Mouse (Mus musculus) heart, embryonic 14.5 days (tissue): ENCODE measurements around the gene Sptbn4. TPM values are rescaled to one million over a fixed set of nuclear protein-coding genes. Genes with fewer than 3 reads are reported as not detected.

Source experiments
- ATAC-seq: fragments of 200-750 bp; cut with Nextera tagmentation; 2 replicates; pipeline ENCODE4 v1.8.0; 2017; ENCODE audit warnings: low read depth, moderate TSS enrichment; ENCODE audit not compliant: insufficient number of reproducible peaks, insufficient read depth, low FRiP score
- H3K27ac ChIP-seq, 2 experiments: fragments of 200-500 bp in 1 of 2; fragments of 300-500 bp in 1 of 2; sonication (generic) in 1 of 2; replicated peaks in 1 of 2; 2 replicates each; pipeline ENCODE4 v1.5.1; 2012 to 2014; ENCODE audit warnings: low read depth in 2 of 2, low read length in 2 of 2, control low read depth in 1 of 2, mild to moderate bottlenecking in 1 of 2, mixed read lengths in 1 of 2; ENCODE audit not compliant: control insufficient read depth in 1 of 2, insufficient read depth in 1 of 2
- H3K27me3 ChIP-seq: fragments of 300-500 bp; sonication (generic); 2 replicates; pipeline ENCODE4 v1.6.1; 2014; ENCODE audit warnings: mild to moderate bottlenecking, low read length, control low read depth; ENCODE audit not compliant: control insufficient read depth, insufficient read depth
- H3K36me3 ChIP-seq: fragments of 300-500 bp; sonication (generic); 2 replicates; pipeline ENCODE4 v1.6.1; 2014; ENCODE audit warnings: mild to moderate bottlenecking, control low read depth, low read length, mixed read lengths; ENCODE audit not compliant: control insufficient read depth, insufficient read depth
- H3K4me1 ChIP-seq, 2 experiments: fragments of 200-500 bp in 1 of 2; fragments of 300-500 bp in 1 of 2; sonication (generic) in 1 of 2; 2 replicates each; pipeline ENCODE4 v1.6.1; 2012 to 2014; ENCODE audit warnings: low read length in 2 of 2, control low read depth in 1 of 2, mixed read lengths in 1 of 2; ENCODE audit not compliant: control insufficient read depth in 2 of 2, insufficient read depth in 2 of 2
- H3K4me2 ChIP-seq: fragments of 300-500 bp; sonication (generic); 2 replicates; pipeline ENCODE4 v1.6.1; 2014; ENCODE audit warnings: mild to moderate bottlenecking, low read length
- H3K4me3 ChIP-seq, 2 experiments: fragments of 200-500 bp in 1 of 2; fragments of 300-500 bp in 1 of 2; sonication (generic) in 1 of 2; 2 replicates each; pipeline ENCODE4 v1.5.1; 2012 to 2014; ENCODE audit warnings: low read length in 2 of 2, mild to moderate bottlenecking in 2 of 2, control low read depth in 1 of 2, low read depth in 1 of 2, moderate library complexity in 1 of 2; ENCODE audit not compliant: control insufficient read depth in 1 of 2, insufficient read depth in 1 of 2
- H3K9ac ChIP-seq: fragments of 300-500 bp; sonication (generic); 2 replicates; pipeline ENCODE4 v1.6.1; 2014; ENCODE audit warnings: mild to moderate bottlenecking, low read length
- H3K9me3 ChIP-seq: fragments of 300-500 bp; sonication (generic); 2 replicates; pipeline ENCODE4 v1.6.1; 2016; ENCODE audit warnings: low read length, control low read depth; ENCODE audit not compliant: control insufficient read depth
- WGBS: fragments of 180-500 bp; shearing (Covaris S2); extraction: QIAGEN DNeasy Blood & Tissue Kit; methylation state at CpG from one replicate; pipeline ENCODE4 v1.1.7; 2014; 5-methylcytosine and 5-hydroxymethylcytosine counted together
- polyA plus RNA-seq: library from polyadenylated mRNA; unstranded; fragments of >200 nt; fragmentation: Nextera tagmentation; extraction: Ambion mirVana; gene quantifications from 2 replicates; pipeline ENCODE4 v1.2.1, GENCODE M21; 2014

The Sptbn4 gene
- polyA plus RNA-seq, 1 experiment from 2014 or later, result 0.15 TPM

- H3K4me1 ChIP-seq, result peaks cover 6 to 27% of the 10 kb centered on the region in 2 experiments; a peak in 3 of 4 replicates
- H3K36me3 ChIP-seq, result peaks cover 7% of the 10 kb centered on the region; the same call in 1 of the 2 replicates
- ATAC-seq, result no peak
- peaks cover 48% of the 10 kb centered on the region for H3K27me3 ChIP-seq
- H3K4me3 ChIP-seq, result no peak overlapping the region
- H3K9me3 ChIP-seq, result no peaks in the 10 kb centered on the region
- 79% methylated on average over 4 of the region's 4 CpGs for WGBS
- no peak overlapping the region for H3K27ac ChIP-seq
- H3K9ac ChIP-seq, result no peak overlapping the region
- H3K4me2 ChIP-seq, result no peak overlapping the region
Measured at GRCm38 (mm10) chr7:27339114-27339513, 108.4 kb downstream of the Sptbn4 start.

- Histone ChIP-seq H3K4me2 (peak within 1 kb of the TSS; percentile 66), H3K27me3 (peaks cover 65% of the 10 kb centered on the region), H3K9me3 (no peaks in the 10 kb centered on the region), H3K9ac (peak within 1 kb of the TSS; percentile 61), H3K36me3 (peaks cover 6% of the 10 kb centered on the region; the same call in 1 of the 2 replicates), H3K4me3 (peak within 1 kb of the TSS; percentile 37 to 41), H3K4me1 (peaks cover 7 to 35% of the 10 kb centered on the region in 2 experiments; a peak in 3 of 4 replicates), H3K27ac (no peak within 1 kb of the TSS)
- no peak for ATAC-seq
- WGBS, result 1% methylated on average over 36 of the region's 36 CpGs
Measured at GRCm38 (mm10) chr7:27337175-27337853, 110.2 kb downstream of the Sptbn4 start, which contains the start of gene Ltbp4. Gene Ltbp4, minus strand, starts transcription at chr7:27337692.

- Histone ChIP-seq H3K9ac (peak overlapping the region; percentile 47; the same call in 1 of the 2 replicates), H3K4me3 (peak overlapping the region; percentile 37 to 41), H3K36me3 (no peaks in the 10 kb centered on the region), H3K27ac (no peak overlapping the region), H3K4me2 (peak overlapping the region; percentile 66), H3K9me3 (no peaks in the 10 kb centered on the region), H3K27me3 (peaks cover 75% of the 10 kb centered on the region), H3K4me1 (peaks cover 9 to 41% of the 10 kb centered on the region in 2 experiments; a peak in 3 of 4 replicates)
- ATAC-seq, result peak; percentile 63
- WGBS, result under 1% methylated on average over 47 of the region's 47 CpGs
Measured at GRCm38 (mm10) chr7:27335928-27336823, 111.3 kb downstream of the Sptbn4 start.

- Histone ChIP-seq H3K4me1 (peaks cover 12 to 51% of the 10 kb centered on the region in 2 experiments; a peak in 3 of 4 replicates), H3K27ac (peak overlapping the region; percentile 19 to 82)
Measured at GRCm38 (mm10) chr7:27335011-27335720, 112.3 kb downstream of the Sptbn4 start.

GRCm38 (mm10) chr7:27334405-27334911 lies 113.0 kb downstream of the Sptbn4 start:
- Histone ChIP-seq H3K36me3 (no peaks in the 10 kb centered on the region), H3K4me3 (peak overlapping the region; percentile 16 to 62), H3K4me1 (peaks cover 14 to 58% of the 10 kb centered on the region in 2 experiments; a peak in 3 of 4 replicates), H3K9me3 (no peaks in the 10 kb centered on the region), H3K27ac (peak overlapping the region; percentile 60 to 82), H3K9ac (peak overlapping the region; percentile 9; the same call in 1 of the 2 replicates), H3K27me3 (peaks cover 89% of the 10 kb centered on the region), H3K4me2 (peak overlapping the region; percentile 86)
- WGBS, result 3% methylated on average over 32 of the region's 32 CpGs
- ATAC-seq, result peak; percentile 29; the same call in 1 of the 2 replicates

More at GRCm38 (mm10) chr7:27335011-27335720, 112.3 kb downstream of the Sptbn4 start:
- no peaks in the 10 kb centered on the region for H3K36me3 ChIP-seq
- peak overlapping the region; percentile 86 for H3K4me2 ChIP-seq
- H3K27me3 ChIP-seq, result peaks cover 84% of the 10 kb centered on the region
- no peak overlapping the region; the same call in 1 of the 2 replicates for H3K9ac ChIP-seq
- H3K4me3 ChIP-seq, result no peak overlapping the region
- no peaks in the 10 kb centered on the region for H3K9me3 ChIP-seq
- no peak for ATAC-seq
- 51% methylated on average over 15 of the region's 15 CpGs for WGBS

- Histone ChIP-seq H3K9ac (peak overlapping the region; percentile 78), H3K4me3 (peak overlapping the region; percentile 62 to 71), H3K4me1 (peaks cover 14 to 65% of the 10 kb centered on the region in 2 experiments; a peak in 3 of 4 replicates), H3K36me3 (peaks cover 5% of the 10 kb centered on the region; the same call in 1 of the 2 replicates), H3K27ac (peak overlapping the region; percentile 71 to 82), H3K27me3 (peaks cover 93% of the 10 kb centered on the region), H3K4me2 (peak overlapping the region; percentile 86), H3K9me3 (no peaks in the 10 kb centered on the region)
- 1% methylated on average over 62 of the region's 77 CpGs for WGBS
- ATAC-seq, result peak; percentile 2; the same call in 1 of the 2 replicates
Measured at GRCm38 (mm10) chr7:27333316-27333941, 114.1 kb downstream of the Sptbn4 start.
